Mouse (Mus musculus) adrenal gland, postnatal 36 days (tissue): ENCODE data around the gene Cul1. TPM values are rescaled to one million over a fixed set of nuclear protein-coding genes. Genes with fewer than 3 reads are reported as not detected.

Source experiments
- DNase-seq, 2 experiments: peaks; one replicate each; pipeline ENCODE4 v3.0.0; 2021; ENCODE audit warnings: mixed read lengths in 1 of 2
- total RNA-seq, 2 experiments: library from RNA; stranded (reverse); gene quantifications; 2 replicates each; pipeline ENCODE4 v1.2.3; 2021

Gene Cul1
- total RNA-seq, 2 experiments from 2014 or later = 102 to 106 TPM

GRCm38 (mm10) chr6:47472444-47472843 lies 19.2 kb downstream of the Cul1 start:
- DNase-seq = peak in 1 of 2 experiments; percentile 31

- no peak for DNase-seq
Observed at GRCm38 (mm10) chr6:47482027-47482426, 28.8 kb downstream of the Cul1 start.

GRCm38 (mm10) chr6:47494562-47494961 lies 41.4 kb downstream of the Cul1 start:
- DNase-seq = no peak

DNA sequence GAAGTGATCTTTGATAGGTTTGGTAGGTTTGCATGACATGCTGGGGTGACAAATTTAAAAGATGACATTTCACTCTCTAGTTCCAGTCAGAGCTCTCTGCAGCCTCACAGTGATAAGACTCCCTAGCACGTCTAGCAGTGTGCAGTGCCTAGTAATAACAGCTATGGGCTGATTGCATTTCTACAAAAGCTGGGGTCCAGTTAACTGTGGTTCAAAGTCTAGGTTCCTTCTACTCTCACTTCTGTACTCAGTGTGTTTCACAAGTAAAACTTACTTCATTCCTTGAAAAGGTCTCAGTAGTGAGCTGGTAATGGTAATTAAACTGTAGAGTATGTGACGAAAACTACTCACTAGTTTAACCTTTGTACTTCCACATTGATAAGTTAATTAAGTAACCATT lies 66.8 kb downstream of the Cul1 start:
- DNase-seq = no peak

- DNase-seq = peak in 1 of 2 experiments; percentile 10
Observed at GRCm38 (mm10) chr6:47522431-47522830, 69.2 kb downstream of the Cul1 start.

DNA sequence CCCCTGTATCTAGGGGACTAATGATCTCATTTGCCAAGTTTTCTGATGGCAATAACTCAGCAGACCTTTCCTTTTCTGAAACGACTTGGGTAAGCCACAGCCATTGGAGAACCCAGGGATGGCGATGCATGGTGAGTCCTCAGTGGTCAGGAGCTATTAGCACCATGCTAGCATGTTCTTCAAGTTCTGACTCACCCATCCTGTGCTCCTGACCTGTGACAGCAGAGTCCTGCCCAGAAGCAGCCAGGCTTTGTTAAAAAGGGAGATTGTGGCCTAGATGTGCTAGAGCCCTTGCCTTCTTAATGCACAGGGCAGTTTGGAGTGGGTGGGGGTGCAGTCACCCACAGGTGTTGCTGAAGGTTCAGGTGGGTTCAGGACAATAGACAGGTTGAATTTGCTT lies 71.8 kb downstream of the Cul1 start:
- DNase-seq = no peak

- no peak for DNase-seq
Observed at GRCm38 (mm10) chr6:47526446-47526845, 73.2 kb downstream of the Cul1 start.

DNA sequence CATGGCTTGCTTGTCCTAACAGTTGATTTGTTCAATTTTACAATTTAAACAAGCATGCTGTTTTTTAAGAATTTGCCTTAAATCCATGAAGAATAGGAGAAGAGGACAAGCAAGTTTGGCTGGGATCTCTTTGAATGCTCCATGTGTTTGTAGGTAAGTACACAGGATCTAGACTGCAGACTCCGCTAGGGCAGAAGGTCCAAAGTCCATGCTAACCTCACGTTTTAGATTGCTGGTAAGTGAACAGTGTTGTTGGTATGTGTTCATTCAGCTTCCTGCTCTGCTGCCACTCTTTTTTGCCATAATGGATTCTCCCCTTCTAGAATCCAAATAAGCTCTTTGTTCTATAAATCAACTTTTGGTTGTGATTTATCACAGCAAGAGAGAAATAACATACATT lies 73.9 kb downstream of the Cul1 start:
- no peak for DNase-seq

- no peak for DNase-seq
Observed at GRCm38 (mm10) chr6:47527655-47528054, 74.5 kb downstream of the Cul1 start.

DNA sequence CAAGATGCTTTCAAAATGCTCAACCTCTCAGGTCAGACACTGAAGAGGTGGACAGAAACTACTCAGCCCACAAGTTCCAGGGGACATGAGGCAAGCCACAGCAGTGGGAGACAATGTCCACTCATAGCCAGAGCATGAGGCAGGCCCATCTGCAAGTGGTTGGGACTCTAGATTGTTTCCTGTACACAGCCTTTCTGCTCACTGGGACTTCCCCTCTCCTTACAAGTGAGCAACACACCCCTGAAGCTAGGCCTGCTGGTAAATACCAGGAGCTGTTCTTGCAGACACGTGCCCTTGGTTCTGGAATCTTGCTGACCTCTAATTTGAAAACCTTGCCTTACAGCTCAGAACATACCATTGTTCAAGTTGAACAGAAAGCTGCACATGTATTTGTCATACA lies 79.3 kb downstream of the Cul1 start:
- no peak for DNase-seq

DNA sequence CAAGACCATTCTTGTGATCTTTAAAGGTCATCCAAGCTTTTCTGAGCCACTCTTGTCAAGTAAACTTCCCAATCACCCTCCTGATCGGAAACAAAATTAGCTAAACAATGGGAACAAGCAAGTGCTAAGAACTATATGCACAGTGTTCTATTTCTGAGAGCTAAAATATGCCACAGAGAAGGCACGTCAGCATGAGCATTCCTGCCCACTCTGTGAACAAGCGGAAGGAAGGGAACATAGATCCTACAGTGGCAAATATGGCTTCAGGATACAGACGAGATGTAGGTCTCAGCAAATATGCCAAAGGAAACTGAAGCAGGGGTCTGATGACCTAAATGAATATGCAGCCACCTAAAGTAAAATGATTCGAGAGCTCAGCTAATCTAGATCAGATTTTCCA lies 82.1 kb downstream of the Cul1 start:
- no peak for DNase-seq

DNA sequence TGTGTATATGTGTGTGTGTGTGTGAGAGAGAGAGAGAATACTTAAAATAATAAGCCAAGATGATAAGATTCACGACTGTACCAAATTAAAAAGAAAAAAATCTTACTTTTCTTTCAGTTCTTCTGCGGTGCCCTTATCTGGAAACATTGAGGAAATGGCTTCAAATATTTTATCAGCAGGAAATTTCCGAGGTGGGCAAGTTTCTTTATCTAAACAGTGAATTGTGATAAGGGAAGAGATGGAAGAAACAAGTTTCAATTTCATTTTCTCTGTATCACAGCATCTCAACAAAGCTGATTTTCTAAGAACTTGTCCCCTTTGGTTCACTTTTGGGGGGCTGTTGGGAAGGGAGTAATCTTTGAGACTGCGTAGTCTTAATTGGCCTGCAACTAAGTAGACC lies 99.1 kb downstream of the Cul1 start:
- no peak for DNase-seq

GRCm38 (mm10) chr6:47559287-47559686 lies 106.1 kb downstream of the Cul1 start:
- DNase-seq = no peak

DNA sequence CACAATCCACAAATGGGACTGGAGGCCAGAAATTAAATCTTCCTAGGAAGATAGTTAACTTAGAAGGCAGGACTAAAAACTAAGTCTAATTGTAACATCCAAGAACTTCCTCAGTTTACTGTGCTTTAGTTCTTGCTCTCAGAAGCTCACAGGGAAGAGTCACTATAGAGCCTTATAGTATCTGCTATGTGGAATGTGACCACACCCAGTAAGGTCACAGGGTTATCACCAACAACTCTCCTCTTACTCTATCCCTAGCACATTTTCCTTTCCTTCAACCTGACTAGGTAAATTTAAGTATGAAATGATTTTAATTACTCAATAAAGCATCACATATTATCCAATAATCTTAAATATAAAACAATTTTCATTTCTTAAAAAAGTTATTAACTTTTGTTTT lies 107.2 kb downstream of the Cul1 start:
- DNase-seq = no peak

DNA sequence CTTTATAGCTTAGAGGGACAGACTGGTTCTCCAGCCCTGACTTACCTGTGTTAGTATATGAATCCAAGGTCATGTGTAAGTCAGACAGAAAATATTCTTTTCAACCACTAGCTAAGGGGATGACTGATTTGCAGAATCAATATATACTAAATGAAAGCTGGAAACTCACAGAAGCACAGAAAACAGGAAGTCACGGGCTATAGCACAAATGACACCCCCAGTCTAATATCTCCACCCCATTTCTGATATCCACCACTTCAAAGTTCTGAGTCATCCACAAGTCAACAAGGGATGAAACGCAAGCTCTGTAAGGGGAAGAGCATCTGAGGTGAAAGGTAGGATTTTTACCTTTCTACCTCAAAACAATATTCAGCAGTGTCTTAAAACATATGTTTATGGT lies 107.6 kb downstream of the Cul1 start:
- no peak for DNase-seq

- DNase-seq = no peak
Observed at GRCm38 (mm10) chr6:47561426-47561825, 108.2 kb downstream of the Cul1 start.

DNA sequence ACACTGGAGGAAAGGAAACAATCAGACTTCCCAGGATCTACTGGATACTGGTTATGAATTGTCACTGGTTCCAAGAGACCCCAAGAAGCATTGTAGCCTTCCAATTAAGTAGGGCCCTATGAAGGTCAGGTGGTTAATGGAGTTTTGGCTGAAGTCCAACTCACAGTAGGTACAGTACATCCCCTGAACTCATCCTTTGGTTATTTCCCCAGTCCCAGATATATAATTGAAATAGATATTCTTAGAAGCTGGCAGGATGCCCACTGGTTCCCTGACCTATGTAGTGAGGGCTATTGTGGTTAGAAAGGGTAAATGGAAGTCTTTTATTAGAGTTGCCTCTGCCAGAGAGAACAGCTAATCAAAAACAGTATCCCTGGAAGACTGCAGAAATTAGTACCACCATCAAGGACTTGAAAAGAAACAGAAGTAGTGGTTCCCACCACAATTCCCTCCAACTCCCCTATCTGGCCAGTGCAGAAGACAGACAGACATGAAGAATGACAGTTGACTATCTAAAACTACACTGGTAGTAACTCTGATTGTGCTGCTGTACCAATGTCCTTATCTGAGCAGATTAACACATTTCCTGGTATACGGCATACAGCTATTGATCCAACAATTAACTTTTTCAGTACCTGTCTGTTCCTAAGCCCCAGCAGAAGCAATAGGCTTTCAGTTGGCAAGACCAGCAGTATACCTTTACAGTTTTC lies 112.3 kb downstream of the Cul1 start:
- DNase-seq = peak in 1 of 2 experiments; percentile 4

- no peak for DNase-seq
Observed at GRCm38 (mm10) chr6:47572887-47573286, 119.7 kb downstream of the Cul1 start.

Other genes with a start within 250 kb of the Cul1 start
- 10 to 100 TPM; 19.7 to 22.0 TPM for gene Ezh2, start 141.9 kb downstream of the Cul1 start, total RNA-seq